Mouse (Mus musculus): ENCODE results near the gene Rassf3.

DNA sequence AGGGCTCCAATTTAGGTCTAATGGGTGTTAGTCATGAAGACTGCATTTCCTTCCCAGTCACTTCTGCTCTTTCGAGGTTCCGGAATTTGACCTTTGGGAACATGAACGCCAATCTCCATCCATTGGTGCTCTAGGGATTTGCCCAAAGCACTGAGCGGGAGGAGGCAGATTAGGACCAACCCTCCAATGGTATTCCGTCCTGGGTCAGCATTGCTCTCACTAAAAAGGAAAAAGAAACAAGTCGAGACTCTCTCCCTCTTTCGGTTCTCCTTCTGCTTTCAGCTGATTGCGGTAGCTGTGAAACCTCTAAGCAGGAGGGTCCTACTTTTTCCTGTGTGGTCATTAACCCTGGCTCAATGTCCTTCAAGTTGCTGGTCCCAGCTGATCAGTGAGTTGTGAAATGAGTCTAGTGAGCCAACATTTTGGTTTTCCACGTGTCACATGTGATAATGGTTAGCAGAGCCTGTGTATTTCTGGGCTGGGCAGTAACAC is 110.3 kb downstream of the Rassf3 start:
- no peak for TF ChIP-seq POLR2A (IDR thresholded peaks at IDR 0.05; ENCODE audit: low read depth, low read length)
- no peak for TF ChIP-seq CTCF (IDR thresholded peaks at IDR 0.05; ENCODE audit: extremely low read depth, insufficient read depth, insufficient read length, insufficient replicate concordance)
